Mouse (Mus musculus): ENCODE results near the gene Spem1. TPM values are rescaled to one million over a fixed set of nuclear protein-coding genes. Genes with fewer than 3 reads are reported as not detected.

Gene Spem1
- polyA plus RNA-seq, 1 experiment from 2014 or later = not detected

- 2% methylated on average over 11 of the region's 11 CpGs for WGBS
- Histone ChIP-seq H3K4me2 (peak overlapping the region; percentile 94), H3K4me1 (replicated peaks; ENCODE audit: control insufficient read depth, insufficient read depth, low read length) (peaks cover 45% of the 10 kb centered on the region), H3K27ac (ENCODE audit: low read depth, low read length) (no peak overlapping the region), H3K9ac (ENCODE audit: low read depth, low read length) (peak overlapping the region; percentile 35; the same call in 1 of the 2 replicates), H3K9me3 (ENCODE audit: control insufficient read depth, low read length) (no peaks in the 10 kb centered on the region), H3K27me3 (replicated peaks; ENCODE audit: control insufficient read depth, insufficient read depth, low read length) (peaks cover 80% of the 10 kb centered on the region), H3K36me3 (ENCODE audit: control insufficient read depth, insufficient read depth, low read length) (no peaks in the 10 kb centered on the region), H3K4me3 (ENCODE audit: low read depth, low read length) (peak overlapping the region; percentile 51)
- DNase-seq (ENCODE audit: low spot score) (no peak), ATAC-seq (replicated peaks; ENCODE audit: low FRiP score) (no peak)
Measured at GRCm38 (mm10) chr11:69800138-69800391, 21.9 kb downstream of the Spem1 start.

DNA sequence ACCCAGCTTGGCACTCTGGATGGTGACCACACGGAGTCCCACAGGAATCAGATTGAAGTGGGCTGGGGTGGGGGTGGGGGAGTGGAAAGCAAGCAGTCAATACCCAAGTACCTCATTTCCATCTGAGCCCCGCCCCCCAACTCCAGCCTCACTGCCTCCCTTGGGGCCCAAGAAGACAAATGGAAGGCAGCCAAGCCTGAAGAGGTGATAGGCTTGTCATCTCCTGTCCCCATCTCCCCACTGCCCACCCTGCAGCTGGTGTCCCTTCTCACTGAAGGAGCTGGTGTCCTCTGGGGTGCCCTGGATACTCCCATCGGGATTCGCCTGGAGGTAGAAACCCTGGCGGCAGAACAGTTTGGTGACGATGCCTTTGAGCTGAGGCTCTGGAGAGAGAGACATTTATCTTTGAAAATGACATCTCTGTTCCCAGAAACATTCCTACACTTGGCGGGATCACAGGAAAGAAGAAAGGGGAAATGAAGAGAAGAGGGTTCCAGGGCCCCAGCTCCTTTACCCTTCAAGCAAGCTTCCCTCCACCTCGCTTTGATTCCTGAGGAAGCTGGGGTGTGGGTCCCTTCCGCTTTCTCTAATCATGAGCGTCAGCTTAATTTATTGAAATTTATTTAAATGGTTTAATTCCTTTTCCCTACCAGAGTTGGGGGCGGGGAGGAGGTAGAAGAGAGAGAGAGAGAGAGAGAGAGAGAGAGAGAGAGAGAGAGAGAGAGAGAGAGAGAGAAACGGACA is 22.4 kb downstream of the Spem1 start:
- DNase-seq (ENCODE audit: low spot score) (no peak), ATAC-seq (replicated peaks; ENCODE audit: low FRiP score) (no peak)
- H3K36me3 ChIP-seq (ENCODE audit: control insufficient read depth, insufficient read depth, low read length) = no peaks in the 10 kb centered on the region
- peaks cover 75% of the 10 kb centered on the region for H3K27me3 ChIP-seq (replicated peaks; ENCODE audit: control insufficient read depth, insufficient read depth, low read length)
- H3K27ac ChIP-seq (ENCODE audit: low read depth, low read length) = no peak overlapping the region
- peaks cover 43% of the 10 kb centered on the region for H3K4me1 ChIP-seq (replicated peaks; ENCODE audit: control insufficient read depth, insufficient read depth, low read length)
- H3K4me3 ChIP-seq (ENCODE audit: low read depth, low read length) = no peak overlapping the region
- 37% methylated on average over 12 of the region's 12 CpGs for WGBS
- H3K4me2 ChIP-seq = peak overlapping the region; percentile 94
- no peak overlapping the region for H3K9ac ChIP-seq (ENCODE audit: low read depth, low read length)
- H3K9me3 ChIP-seq (ENCODE audit: control insufficient read depth, low read length) = no peaks in the 10 kb centered on the region

GRCm38 (mm10) chr11:69797924-69798323 is 24.1 kb downstream of the Spem1 start:
- no peak overlapping the region for H3K4me3 ChIP-seq (ENCODE audit: low read depth, low read length)
- ATAC-seq (replicated peaks; ENCODE audit: low FRiP score) (no peak), DNase-seq (ENCODE audit: low spot score) (no peak)
- WGBS = 70% methylated on average over 7 of the region's 7 CpGs
- peaks cover 58% of the 10 kb centered on the region for H3K27me3 ChIP-seq (replicated peaks; ENCODE audit: control insufficient read depth, insufficient read depth, low read length)
- H3K4me2 ChIP-seq = no peak overlapping the region
- H3K36me3 ChIP-seq (ENCODE audit: control insufficient read depth, insufficient read depth, low read length) = no peaks in the 10 kb centered on the region
- H3K27ac ChIP-seq (ENCODE audit: low read depth, low read length) = no peak overlapping the region
- no peak overlapping the region for H3K9ac ChIP-seq (ENCODE audit: low read depth, low read length)
- peaks cover 27% of the 10 kb centered on the region for H3K4me1 ChIP-seq (replicated peaks; ENCODE audit: control insufficient read depth, insufficient read depth, low read length)
- H3K9me3 ChIP-seq (ENCODE audit: control insufficient read depth, low read length) = no peaks in the 10 kb centered on the region

GRCm38 (mm10) chr11:69795983-69796435 is 26.0 kb downstream of the Spem1 start:
- peak overlapping the region; percentile 48 for H3K4me3 ChIP-seq (ENCODE audit: low read depth, low read length)
- peaks cover 41% of the 10 kb centered on the region for H3K27me3 ChIP-seq (replicated peaks; ENCODE audit: control insufficient read depth, insufficient read depth, low read length)
- peak overlapping the region; percentile 89 for H3K4me2 ChIP-seq
- H3K27ac ChIP-seq (ENCODE audit: low read depth, low read length) = no peak overlapping the region
- WGBS = 5% methylated on average over 13 of the region's 13 CpGs
- no peak for ATAC-seq (replicated peaks; ENCODE audit: low FRiP score)
- peaks cover 12% of the 10 kb centered on the region for H3K4me1 ChIP-seq (replicated peaks; ENCODE audit: control insufficient read depth, insufficient read depth, low read length)
- no peaks in the 10 kb centered on the region for H3K9me3 ChIP-seq (ENCODE audit: control insufficient read depth, low read length)
- DNase-seq (ENCODE audit: low spot score) = no peak
- no peaks in the 10 kb centered on the region for H3K36me3 ChIP-seq (ENCODE audit: control insufficient read depth, insufficient read depth, low read length)
- peak overlapping the region; percentile 44 for H3K9ac ChIP-seq (ENCODE audit: low read depth, low read length)

DNA sequence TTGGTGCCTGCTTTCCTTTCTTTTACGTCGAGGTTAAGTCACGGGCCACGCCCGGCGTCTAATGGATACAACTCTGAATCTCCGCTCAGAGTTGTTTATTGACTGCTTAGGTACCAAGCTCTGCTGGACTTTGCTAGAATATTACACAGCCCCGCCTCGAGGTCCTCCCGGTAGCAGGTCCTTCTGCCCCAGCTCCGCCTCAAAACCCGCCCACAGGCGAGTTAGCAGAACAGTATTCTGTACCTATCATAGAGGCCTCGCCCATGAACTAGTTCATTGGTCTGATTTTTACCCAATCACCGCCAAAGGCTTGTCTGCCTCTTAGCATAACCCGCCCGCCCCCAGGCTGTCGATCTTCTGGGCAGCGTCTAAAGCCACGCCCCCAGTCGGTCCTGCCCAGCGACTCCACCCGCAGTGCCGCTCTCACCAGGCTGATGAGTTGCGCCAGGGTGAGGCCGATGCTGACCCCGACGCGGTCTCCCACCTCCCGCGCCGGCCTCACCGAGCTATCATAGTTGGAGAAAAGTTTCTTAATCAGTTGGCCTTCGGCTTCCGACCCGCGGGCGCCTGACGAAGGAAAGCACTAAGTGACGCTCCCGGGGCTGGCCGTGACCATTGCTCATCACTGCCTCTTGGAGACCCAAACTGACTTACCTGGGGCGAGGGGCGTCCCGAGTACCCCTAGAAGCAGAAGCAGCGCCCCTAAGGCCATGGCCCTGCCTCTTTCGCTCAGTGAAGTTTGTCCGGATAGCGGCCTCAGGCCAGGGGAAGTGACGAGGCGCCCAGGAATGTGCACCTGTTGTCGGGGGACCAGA is 26.6 kb downstream of the Spem1 start, which contains the start of gene Chrnb1:
Gene Chrnb1 (minus strand): TSS at position 776 of the 815 bp plus-strand sequence.
- peak within 1 kb of the TSS; percentile 48 for H3K4me3 ChIP-seq (ENCODE audit: low read depth, low read length)
- H3K9me3 ChIP-seq (ENCODE audit: control insufficient read depth, low read length) = no peaks in the 10 kb centered on the region
- H3K9ac ChIP-seq (ENCODE audit: low read depth, low read length) = peak within 1 kb of the TSS; percentile 44

DNA sequence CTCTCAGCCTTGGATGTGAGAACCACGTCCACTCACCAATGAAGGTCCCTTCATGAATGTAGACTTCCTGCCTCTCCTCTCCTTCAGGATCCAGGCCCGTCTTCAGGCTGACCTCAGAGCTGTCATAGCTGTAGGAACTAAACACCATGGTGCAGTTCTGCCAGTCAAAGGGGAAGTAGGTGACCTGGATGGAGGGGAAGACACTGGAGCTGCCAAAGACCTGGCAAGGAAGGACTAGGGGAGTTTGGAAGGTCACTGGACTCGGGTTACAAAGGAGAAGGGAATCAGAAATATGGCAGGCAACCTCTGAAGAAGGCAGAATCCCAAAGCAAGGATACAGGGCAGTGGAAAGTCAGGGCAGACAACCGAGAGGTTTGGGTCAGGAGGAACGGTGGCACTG is 28.6 kb downstream of the Spem1 start:
- Histone ChIP-seq H3K9ac (ENCODE audit: low read depth, low read length) (no peak overlapping the region), H3K27me3 (replicated peaks; ENCODE audit: control insufficient read depth, insufficient read depth, low read length) (peaks cover 17% of the 10 kb centered on the region; the same call in 1 of the 2 replicates), H3K4me1 (replicated peaks; ENCODE audit: control insufficient read depth, insufficient read depth, low read length) (0 out of 2 replicates have a peak, but pooled peaks cover 3% of the 10 kb centered on the region), H3K9me3 (ENCODE audit: control insufficient read depth, low read length) (no peaks in the 10 kb centered on the region), H3K27ac (ENCODE audit: low read depth, low read length) (no peak overlapping the region), H3K4me3 (ENCODE audit: low read depth, low read length) (no peak overlapping the region), H3K36me3 (ENCODE audit: control insufficient read depth, insufficient read depth, low read length) (no peaks in the 10 kb centered on the region), H3K4me2 (no peak overlapping the region)
- WGBS = 56% methylated on average over 5 of the region's 5 CpGs
- no peak for ATAC-seq (replicated peaks; ENCODE audit: low FRiP score)
- DNase-seq (ENCODE audit: low spot score) = no peak

More for the DNA sequence above, 26.6 kb downstream of the Spem1 start, which contains the start of gene Chrnb1:
- WGBS = 1% methylated on average over 52 of the region's 52 CpGs
- ATAC-seq (replicated peaks; ENCODE audit: low FRiP score) (peak; percentile 99), DNase-seq (ENCODE audit: low spot score) (peak; percentile 89)
- H3K36me3 ChIP-seq (ENCODE audit: control insufficient read depth, insufficient read depth, low read length) = no peaks in the 10 kb centered on the region
- H3K27ac ChIP-seq (ENCODE audit: low read depth, low read length) = no peak within 1 kb of the TSS
- H3K4me1 ChIP-seq (replicated peaks; ENCODE audit: control insufficient read depth, insufficient read depth, low read length) = peaks cover 8% of the 10 kb centered on the region; the same call in 1 of the 2 replicates
- peak within 1 kb of the TSS; percentile 89 for H3K4me2 ChIP-seq
- peaks cover 35% of the 10 kb centered on the region for H3K27me3 ChIP-seq (replicated peaks; ENCODE audit: control insufficient read depth, insufficient read depth, low read length)

GRCm38 (mm10) chr11:69791420-69791819 is 30.6 kb downstream of the Spem1 start:
- Histone ChIP-seq H3K36me3 (ENCODE audit: control insufficient read depth, insufficient read depth, low read length) (no peaks in the 10 kb centered on the region), H3K27ac (ENCODE audit: low read depth, low read length) (no peak overlapping the region), H3K9me3 (ENCODE audit: control insufficient read depth, low read length) (no peaks in the 10 kb centered on the region), H3K4me2 (no peak overlapping the region), H3K4me3 (ENCODE audit: low read depth, low read length) (no peak overlapping the region), H3K27me3 (replicated peaks; ENCODE audit: control insufficient read depth, insufficient read depth, low read length) (peaks cover 5% of the 10 kb centered on the region; the same call in 1 of the 2 replicates), H3K9ac (ENCODE audit: low read depth, low read length) (no peak overlapping the region), H3K4me1 (replicated peaks; ENCODE audit: control insufficient read depth, insufficient read depth, low read length) (0 out of 2 replicates have a peak, but pooled peaks cover 3% of the 10 kb centered on the region)
- ATAC-seq (replicated peaks; ENCODE audit: low FRiP score) (no peak), DNase-seq (ENCODE audit: low spot score) (no peak)
- WGBS = 68% methylated on average over 5 of the region's 5 CpGs

DNA sequence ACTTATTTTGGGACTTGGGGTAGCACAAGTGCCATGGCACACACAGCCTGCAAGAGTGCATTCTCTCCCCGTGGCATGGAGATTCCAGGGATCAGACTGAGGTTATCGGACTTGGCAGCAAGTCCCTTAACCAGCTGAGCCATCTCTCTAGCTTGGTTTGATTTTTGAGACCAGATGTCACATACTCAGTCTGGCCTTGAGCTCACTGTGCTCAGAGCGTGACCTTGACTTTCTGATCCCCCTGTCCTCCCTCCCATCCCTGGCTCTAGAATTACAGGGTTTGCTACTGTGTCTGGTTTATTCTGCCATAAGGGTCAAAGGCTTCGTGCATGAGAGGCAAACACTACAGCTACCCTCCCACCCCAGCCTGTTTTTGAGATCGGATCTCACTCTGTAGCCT is 32.5 kb downstream of the Spem1 start:
- Histone ChIP-seq H3K36me3 (ENCODE audit: control insufficient read depth, insufficient read depth, low read length) (no peaks in the 10 kb centered on the region), H3K4me3 (ENCODE audit: low read depth, low read length) (no peak overlapping the region), H3K9ac (ENCODE audit: low read depth, low read length) (no peak overlapping the region), H3K27me3 (replicated peaks; ENCODE audit: control insufficient read depth, insufficient read depth, low read length) (0 out of 2 replicates have a peak, but pooled peaks cover 2% of the 10 kb centered on the region), H3K9me3 (ENCODE audit: control insufficient read depth, low read length) (no peaks in the 10 kb centered on the region), H3K27ac (ENCODE audit: low read depth, low read length) (no peak overlapping the region), H3K4me1 (replicated peaks; ENCODE audit: control insufficient read depth, insufficient read depth, low read length) (peaks cover 9% of the 10 kb centered on the region), H3K4me2 (no peak overlapping the region)
- ATAC-seq (replicated peaks; ENCODE audit: low FRiP score) = no peak
- DNase-seq (ENCODE audit: low spot score) = no peak
- WGBS = 58% methylated on average over 5 of the region's 5 CpGs

Measured in liver, embryonic 11.5 days (tissue).